Mouse (Mus musculus) limb, embryonic 10.5 days (tissue): ENCODE measurements around the gene Cep70. TPM values are rescaled to one million over a fixed set of nuclear protein-coding genes. Genes with fewer than 3 reads are reported as not detected.
A peak's percentile ranks its signal among the peaks of the same experiment; 100 is the strongest.

ENCODE experiments used
- DNase-seq: peaks from one replicate; pipeline ENCODE4 v3.0.0-alpha.2; 2017; ENCODE audit warnings: low spot score
- H3K27ac ChIP-seq: fragments of 300-500 bp; sonication (generic); 2 replicates; pipeline ENCODE4 v1.5.1; 2016; ENCODE audit warnings: mild to moderate bottlenecking
- H3K27me3 ChIP-seq: fragments of 300-500 bp; sonication (generic); 2 replicates; pipeline ENCODE4 v1.6.1; 2016; ENCODE audit warnings: low read depth, mild to moderate bottlenecking; ENCODE audit not compliant: poor library complexity, severe bottlenecking
- H3K36me3 ChIP-seq: fragments of 300-500 bp; sonication (generic); 2 replicates; pipeline ENCODE4 v1.6.1; 2016; ENCODE audit warnings: mild to moderate bottlenecking, moderate library complexity
- H3K4me1 ChIP-seq: fragments of 300-500 bp; sonication (generic); 2 replicates; pipeline ENCODE4 v1.6.1; 2016
- H3K4me3 ChIP-seq: fragments of 300-500 bp; sonication (generic); 2 replicates; pipeline ENCODE4 v1.5.1; 2016; ENCODE audit warnings: mild to moderate bottlenecking, moderate library complexity
- H3K9me3 ChIP-seq: fragments of 300-500 bp; sonication (generic); replicated peaks from 2 replicates; pipeline ENCODE4 v1.6.1; 2016; ENCODE audit warnings: mild to moderate bottlenecking
- WGBS: fragments of 180-500 bp; shearing (Covaris S2); methylation state at CpG from one replicate; pipeline ENCODE4 v1.1.7; 2016; 5-methylcytosine and 5-hydroxymethylcytosine counted together
- polyA plus RNA-seq: library from polyadenylated mRNA; unstranded; fragments of >200 nt; fragmentation: Nextera tagmentation; extraction: Ambion mirVana; gene quantifications from 2 replicates; pipeline ENCODE4 v1.2.1, GENCODE M21; 2016

Gene Cep70
- 29.8 and 36.4 TPM in 2 replicates for polyA plus RNA-seq

- H3K4me1 ChIP-seq, result peaks cover 11% of the 10 kb centered on the region
- peaks cover 9% of the 10 kb centered on the region for H3K36me3 ChIP-seq
- WGBS, result under 1% methylated on average over 66 of the region's 66 CpGs
- no peaks in the 10 kb centered on the region for H3K9me3 ChIP-seq
- peak; percentile 97 for DNase-seq
- peak within 1 kb of the TSS; percentile 87 for H3K4me3 ChIP-seq
- H3K27me3 ChIP-seq, result no peaks in the 10 kb centered on the region
- peak within 1 kb of the TSS; percentile 92 for H3K27ac ChIP-seq
Observed at GRCm38 (mm10) chr9:99243190-99243894, at the start of gene Cep70. Gene Cep70 (plus strand): TSS chr9:99243367.

DNA sequence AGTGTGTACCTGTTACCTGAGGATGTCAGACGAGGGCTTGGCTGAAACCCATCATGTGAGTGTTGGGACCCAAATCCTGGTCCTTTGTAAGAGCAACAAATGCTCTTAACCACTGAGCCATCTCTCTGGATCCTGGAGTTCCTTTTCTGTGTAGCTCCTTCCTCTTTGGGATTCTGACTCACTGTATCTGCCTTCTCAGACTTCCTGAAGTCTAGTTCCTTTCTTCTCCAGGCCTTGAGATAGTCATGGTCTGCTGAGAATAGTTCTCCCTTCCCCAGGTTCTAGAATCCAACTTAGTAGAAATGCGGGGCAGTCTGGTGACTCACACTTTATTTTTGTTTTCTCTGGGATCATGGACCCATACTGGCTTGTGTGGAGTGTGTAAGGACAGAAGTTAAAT, 30.5 kb upstream of the Cep70 start:
- WGBS, result 79% methylated on average over 2 of the region's 2 CpGs
- no peaks in the 10 kb centered on the region for H3K4me1 ChIP-seq
- no peak overlapping the region for H3K27ac ChIP-seq
- H3K36me3 ChIP-seq, result no peaks in the 10 kb centered on the region
- no peak overlapping the region for H3K4me3 ChIP-seq
- DNase-seq, result no peak
- H3K9me3 ChIP-seq, result no peaks in the 10 kb centered on the region
- H3K27me3 ChIP-seq, result no peaks in the 10 kb centered on the region

DNA sequence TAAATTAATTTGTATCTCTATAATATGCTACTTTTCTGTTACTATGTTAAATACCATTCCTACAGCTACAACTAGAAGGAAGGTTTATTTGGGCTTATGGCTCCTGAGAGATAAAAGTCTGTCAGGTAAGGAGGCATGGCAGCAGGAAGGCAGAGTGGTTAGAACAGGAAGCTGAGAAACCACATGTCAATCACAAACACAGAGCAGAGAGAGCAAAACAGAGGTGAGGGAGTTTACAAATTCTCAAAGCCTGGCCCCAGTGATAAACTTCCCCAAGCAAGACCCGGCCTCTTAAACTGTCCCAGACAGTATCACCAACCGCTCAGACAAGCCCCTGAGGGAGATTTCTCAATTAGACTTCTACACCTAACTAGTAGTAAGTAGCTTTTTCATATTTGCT, 27.0 kb upstream of the Cep70 start:
- 80% methylated on average over 2 of the region's 2 CpGs for WGBS
- no peak for DNase-seq
- Histone ChIP-seq H3K4me1 (no peaks in the 10 kb centered on the region), H3K27me3 (no peaks in the 10 kb centered on the region), H3K36me3 (no peaks in the 10 kb centered on the region), H3K4me3 (no peak overlapping the region), H3K9me3 (no peaks in the 10 kb centered on the region), H3K27ac (no peak overlapping the region)

- no peaks in the 10 kb centered on the region for H3K36me3 ChIP-seq
- no peaks in the 10 kb centered on the region for H3K4me1 ChIP-seq
- DNase-seq, result peak; percentile 81
- WGBS, result 23% methylated on average over 6 of the region's 6 CpGs
- no peak overlapping the region for H3K27ac ChIP-seq
- H3K9me3 ChIP-seq, result no peaks in the 10 kb centered on the region
- H3K27me3 ChIP-seq, result no peaks in the 10 kb centered on the region
- no peak overlapping the region for H3K4me3 ChIP-seq
Observed at GRCm38 (mm10) chr9:99217999-99218719, 25.0 kb upstream of the Cep70 start.

GRCm38 (mm10) chr9:99221636-99222035, 21.5 kb upstream of the Cep70 start:
- H3K9me3 ChIP-seq, result no peaks in the 10 kb centered on the region
- no peak overlapping the region for H3K27ac ChIP-seq
- WGBS, result 88% methylated on average over 4 of the region's 4 CpGs
- H3K36me3 ChIP-seq, result no peaks in the 10 kb centered on the region
- H3K4me3 ChIP-seq, result no peak overlapping the region
- no peaks in the 10 kb centered on the region for H3K27me3 ChIP-seq
- no peaks in the 10 kb centered on the region for H3K4me1 ChIP-seq
- DNase-seq, result no peak

DNA sequence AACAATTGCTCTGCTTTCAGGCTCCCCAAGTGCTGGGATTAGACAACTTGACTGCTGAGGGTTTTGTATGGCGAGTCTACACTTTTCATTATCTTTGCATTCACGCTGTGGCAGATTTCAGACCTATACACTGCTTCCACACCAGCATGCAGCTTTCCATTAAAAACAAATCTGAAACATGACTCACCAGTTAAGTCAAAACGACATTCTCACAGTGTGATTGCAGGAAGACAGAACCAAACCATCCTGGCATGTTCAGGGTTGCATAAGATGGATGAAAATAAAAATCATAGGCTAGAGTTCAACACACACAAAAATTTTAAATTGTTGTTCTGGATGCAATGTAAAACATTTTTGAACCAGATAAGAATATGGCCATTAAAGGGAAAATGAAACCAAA, 18.6 kb upstream of the Cep70 start:
- 72% methylated on average over 3 of the region's 3 CpGs for WGBS

GRCm38 (mm10) chr9:99229450-99229849, 13.7 kb upstream of the Cep70 start:
- Histone ChIP-seq H3K27me3 (no peaks in the 10 kb centered on the region), H3K36me3 (no peaks in the 10 kb centered on the region), H3K4me3 (no peak overlapping the region), H3K27ac (no peak overlapping the region), H3K9me3 (no peaks in the 10 kb centered on the region), H3K4me1 (no peaks in the 10 kb centered on the region)
- DNase-seq, result no peak
- 90% methylated on average over 14 of the region's 14 CpGs for WGBS

More for the DNA sequence above, 18.6 kb upstream of the Cep70 start:
- no peaks in the 10 kb centered on the region for H3K36me3 ChIP-seq
- H3K27me3 ChIP-seq, result no peaks in the 10 kb centered on the region
- H3K4me3 ChIP-seq, result no peak overlapping the region
- H3K27ac ChIP-seq, result no peak overlapping the region
- H3K9me3 ChIP-seq, result no peaks in the 10 kb centered on the region
- no peaks in the 10 kb centered on the region for H3K4me1 ChIP-seq
- DNase-seq, result no peak

- H3K27ac ChIP-seq, result no peak within 1 kb of the TSS
- 88% methylated on average over 14 of the region's 14 CpGs for WGBS
Observed at GRCm38 (mm10) chr9:99237139-99237538, 6.0 kb upstream of the Cep70 start, which contains the start of gene Faiml. Gene Faiml (minus strand): TSS chr9:99237239.

GRCm38 (mm10) chr9:99238276-99238675, 4.9 kb upstream of the Cep70 start:
- no peak overlapping the region for H3K4me3 ChIP-seq
- no peak overlapping the region for H3K27ac ChIP-seq
- no peaks in the 10 kb centered on the region for H3K27me3 ChIP-seq
- no peaks in the 10 kb centered on the region for H3K36me3 ChIP-seq
- WGBS, result 82% methylated on average over 10 of the region's 10 CpGs
- H3K9me3 ChIP-seq, result no peaks in the 10 kb centered on the region
- peaks cover 6% of the 10 kb centered on the region for H3K4me1 ChIP-seq
- DNase-seq, result no peak

More at GRCm38 (mm10) chr9:99237139-99237538, 6.0 kb upstream of the Cep70 start, which contains the start of gene Faiml:
- Histone ChIP-seq H3K36me3 (no peaks in the 10 kb centered on the region), H3K4me3 (no peak within 1 kb of the TSS), H3K9me3 (no peaks in the 10 kb centered on the region), H3K27me3 (no peaks in the 10 kb centered on the region), H3K4me1 (no peaks in the 10 kb centered on the region)
- no peak for DNase-seq

- Histone ChIP-seq H3K4me3 (no peak overlapping the region), H3K36me3 (no peaks in the 10 kb centered on the region), H3K27me3 (no peaks in the 10 kb centered on the region), H3K4me1 (peaks cover 9% of the 10 kb centered on the region), H3K9me3 (no peaks in the 10 kb centered on the region), H3K27ac (no peak overlapping the region)
- DNase-seq, result no peak
- 78% methylated on average over 1 of the region's 1 CpGs for WGBS
Observed at GRCm38 (mm10) chr9:99239256-99239655, 3.9 kb upstream of the Cep70 start.

DNA sequence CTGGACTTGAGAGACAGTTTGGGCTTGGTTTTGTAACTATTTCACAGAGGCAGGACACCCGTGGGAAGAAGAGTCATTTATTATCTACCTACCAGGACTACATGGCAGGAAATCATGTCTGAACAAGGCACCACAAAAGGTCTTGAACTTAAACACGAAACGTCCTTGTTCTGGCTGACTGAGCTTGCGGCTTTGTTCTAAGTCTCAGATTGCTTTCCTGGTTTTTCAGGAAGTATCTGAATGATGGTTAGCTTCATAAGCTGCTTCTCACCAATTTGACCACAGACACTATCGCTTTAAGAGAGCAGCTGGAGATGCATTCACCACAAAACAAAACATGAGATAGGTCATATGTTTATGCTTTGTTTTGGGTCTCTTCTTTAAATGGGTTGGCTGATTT, 2.6 kb upstream of the Cep70 start:
- 84% methylated on average over 5 of the region's 5 CpGs for WGBS
- DNase-seq, result no peak
- no peaks in the 10 kb centered on the region for H3K9me3 ChIP-seq
- H3K4me1 ChIP-seq, result peaks cover 9% of the 10 kb centered on the region
- no peaks in the 10 kb centered on the region for H3K36me3 ChIP-seq
- H3K27ac ChIP-seq, result no peak overlapping the region
- no peak overlapping the region for H3K4me3 ChIP-seq
- H3K27me3 ChIP-seq, result no peaks in the 10 kb centered on the region

DNA sequence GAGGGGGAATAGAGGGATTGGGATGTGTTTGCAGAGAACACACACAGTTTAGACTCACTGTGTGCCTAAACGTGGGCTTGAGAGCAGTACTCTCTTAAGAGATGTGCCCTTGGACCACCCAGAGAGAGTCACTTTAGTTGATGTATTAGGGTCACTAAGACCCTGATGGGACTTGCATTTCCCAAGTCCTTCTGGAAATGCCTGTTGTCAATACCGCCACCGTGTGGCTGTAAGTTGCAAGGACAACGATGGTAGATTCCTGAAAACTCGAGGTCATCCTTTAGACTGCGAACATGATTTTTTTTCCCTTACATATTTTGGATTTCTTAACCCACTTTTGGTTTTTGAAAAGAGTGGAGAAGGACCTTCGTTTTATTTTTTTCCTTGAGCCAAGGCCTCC, 1.1 kb upstream of the Cep70 start:
- no peak overlapping the region for H3K27ac ChIP-seq
- peaks cover 9% of the 10 kb centered on the region for H3K4me1 ChIP-seq
- DNase-seq, result peak; percentile 69

DNA sequence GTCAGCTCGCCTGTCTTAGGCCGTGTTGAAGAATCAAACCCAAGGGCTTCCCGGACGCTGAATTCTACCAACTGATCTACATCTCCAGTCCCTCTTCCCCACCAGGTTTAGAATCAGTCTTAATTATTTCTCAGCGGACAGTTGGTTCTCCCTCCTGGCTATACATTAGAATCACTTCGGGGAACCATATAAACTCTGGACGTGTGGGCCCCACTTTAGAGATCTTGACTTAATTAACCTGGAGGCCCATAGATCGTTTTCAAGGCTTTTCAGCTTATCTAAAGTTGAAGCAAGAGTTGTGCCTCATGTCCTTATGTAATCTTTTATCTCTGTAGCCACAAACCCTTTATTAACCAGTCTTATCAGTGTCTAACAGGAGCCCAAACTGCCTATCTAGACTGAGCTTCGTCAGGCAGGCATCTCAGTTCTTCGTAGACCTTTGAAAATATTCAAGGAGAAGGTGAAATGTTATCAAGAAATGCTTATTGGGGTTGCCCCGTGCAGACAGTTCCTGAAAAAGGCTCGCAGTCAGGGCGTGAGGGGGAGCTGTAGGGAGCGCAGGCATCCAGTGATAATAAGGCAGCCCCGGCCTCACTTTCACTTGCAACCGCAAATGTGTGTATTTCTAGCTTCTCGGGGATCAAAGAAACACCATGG, 506 bp upstream of the Cep70 start:
- H3K36me3 ChIP-seq, result peaks cover 7% of the 10 kb centered on the region
- H3K9me3 ChIP-seq, result no peaks in the 10 kb centered on the region
- peak overlapping the region; percentile 92 for H3K27ac ChIP-seq
- no peak for DNase-seq
- H3K4me3 ChIP-seq, result peak overlapping the region; percentile 87
- 8% methylated on average over 17 of the region's 17 CpGs for WGBS
- no peaks in the 10 kb centered on the region for H3K27me3 ChIP-seq
- peaks cover 9% of the 10 kb centered on the region for H3K4me1 ChIP-seq

More for the DNA sequence above, 1.1 kb upstream of the Cep70 start:
- no peaks in the 10 kb centered on the region for H3K27me3 ChIP-seq
- WGBS, result 5% methylated on average over 7 of the region's 7 CpGs
- H3K9me3 ChIP-seq, result no peaks in the 10 kb centered on the region
- peaks cover 4% of the 10 kb centered on the region for H3K36me3 ChIP-seq
- no peak overlapping the region for H3K4me3 ChIP-seq
